Mouse (Mus musculus): ENCODE measurements around the gene Poc5. TPM values are rescaled to one million over a fixed set of nuclear protein-coding genes. Genes with fewer than 3 reads are reported as not detected.

Gene Poc5
- total RNA-seq, 2 experiments from 2014 or later = 6.6 to 7.2 TPM

DNA sequence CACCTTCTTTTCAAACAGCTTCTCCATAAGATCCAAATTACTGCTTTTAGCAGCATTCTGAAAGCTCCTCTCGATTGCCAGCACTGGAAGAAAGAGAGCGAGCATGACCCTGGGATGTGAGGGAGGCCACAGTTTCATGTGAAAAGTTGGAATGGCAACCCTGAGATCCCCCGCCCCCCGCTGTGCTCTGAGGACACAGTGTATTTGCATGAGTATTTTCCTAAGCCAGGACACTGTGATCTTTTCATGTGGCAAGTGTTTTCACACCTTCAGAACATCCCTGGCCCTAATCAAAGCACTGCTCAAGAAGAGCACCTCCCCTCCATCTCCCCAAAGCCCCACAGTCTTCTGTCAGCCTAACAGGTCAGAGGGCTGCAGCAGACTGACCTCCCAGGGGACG lies 77.2 kb downstream of the Poc5 start:
- no peak for TF ChIP-seq CTCF (IDR thresholded peaks at IDR 0.05)
- intact Hi-C loops (cut with DNase I) = no loop called here
- Histone ChIP-seq H3K27ac (no peak overlapping the region), H3K4me3 (no peak overlapping the region)
- no peak for DNase-seq

Small RNA genes within 50 kb of the gene (microRNA-seq; reads per million reads assigned to microRNA genes)
- not detected for gene Gm25213

Other genes with a start within 250 kb of the Poc5 start
- gene Ankdd1b, start 82.9 kb downstream of the Poc5 start, total RNA-seq (2021) = under 1 TPM; 0.17 to 0.18 TPM
- gene Gm17622, start 102.4 kb downstream of the Poc5 start, total RNA-seq (2021) = not detected
- 1 to 10 TPM; 5.3 to 7.4 TPM for gene Polk, start 154.3 kb downstream of the Poc5 start, total RNA-seq (2021)
- 10 to 100 TPM; 47.3 to 60.1 TPM for gene Col4a3bp, start 154.3 kb downstream of the Poc5 start, total RNA-seq (2021)

All from gastrocnemius, adult 2 months (tissue).